Mouse (Mus musculus) brain, embryonic 14.5 days (tissue): ENCODE results near the gene Ube4b. TPM values are rescaled to one million over a fixed set of nuclear protein-coding genes. Genes with fewer than 3 reads are reported as not detected.

Experiments
- DNase-seq: peaks from one replicate; pipeline ENCODE4 v3.0.0-alpha.2; 2011; ENCODE audit warnings: low read depth
- CTCF ChIP-seq: fragments of 200-500 bp; IDR thresholded peaks from 2 replicates; pipeline ENCODE4 v1.5.1; 2012; ENCODE audit warnings: inconsistent platforms, mild to moderate bottlenecking, moderate library complexity, borderline replicate concordance; ENCODE audit not compliant: insufficient read depth, insufficient read length; ENCODE audit errors: extremely low read depth
- POLR2A ChIP-seq: fragments of 200-500 bp; IDR thresholded peaks from 2 replicates; pipeline ENCODE4 v1.6.1; 2012; ENCODE audit warnings: mild to moderate bottlenecking, inconsistent platforms, borderline replicate concordance; ENCODE audit not compliant: poor library complexity, insufficient read depth, insufficient read length, severe bottlenecking; ENCODE audit errors: extremely low read depth
- polyA plus RNA-seq: library from polyadenylated mRNA; depleted of rRNA; stranded (reverse); fragments of >200 nt; gene quantifications from 2 replicates; pipeline ENCODE4 v1.2.3, GENCODE M21; 2012

Gene Ube4b
- polyA plus RNA-seq, 1 experiment = 131 TPM

GRCm38 (mm10) chr4:149401591-149401982, 25.0 kb downstream of the Ube4b start:
- no peak for DNase-seq
- TF ChIP-seq POLR2A (no peak), CTCF (no peak)

- TF ChIP-seq POLR2A (no peak), CTCF (no peak)
- no peak for DNase-seq
These were observed 25.5 kb downstream of the Ube4b start for GRCm38 (mm10) chr4:149400878-149401590.

- TF ChIP-seq POLR2A (no peak), CTCF (no peak)
- no peak for DNase-seq
These were observed 27.1 kb downstream of the Ube4b start for GRCm38 (mm10) chr4:149399331-149399910.

GRCm38 (mm10) chr4:149398181-149398735, 28.3 kb downstream of the Ube4b start:
- DNase-seq = no peak
- no peak for TF ChIP-seq CTCF
- no peak for TF ChIP-seq POLR2A

- no peak for TF ChIP-seq POLR2A
- no peak for TF ChIP-seq CTCF
- peak; percentile 21 for DNase-seq
These were observed 29.9 kb downstream of the Ube4b start for GRCm38 (mm10) chr4:149396433-149397306.

- TF ChIP-seq POLR2A (no peak), CTCF (no peak)
- no peak for DNase-seq
These were observed 31.0 kb downstream of the Ube4b start for GRCm38 (mm10) chr4:149395581-149395980.

GRCm38 (mm10) chr4:149394292-149394691, 32.3 kb downstream of the Ube4b start:
- TF ChIP-seq CTCF (no peak), POLR2A (no peak)
- no peak for DNase-seq

GRCm38 (mm10) chr4:149393311-149393995, 33.1 kb downstream of the Ube4b start:
- no peak for DNase-seq
- no peak for TF ChIP-seq POLR2A
- no peak for TF ChIP-seq CTCF

GRCm38 (mm10) chr4:149392359-149392758, 34.2 kb downstream of the Ube4b start:
- peak; percentile 66 for DNase-seq
- TF ChIP-seq CTCF (no peak), POLR2A (no peak)

- TF ChIP-seq CTCF (no peak), POLR2A (no peak)
- DNase-seq = no peak
These were observed 45.5 kb downstream of the Ube4b start for GRCm38 (mm10) chr4:149381001-149381400.

GRCm38 (mm10) chr4:149379881-149380280, 46.7 kb downstream of the Ube4b start:
- no peak for DNase-seq
- TF ChIP-seq POLR2A = no peak
- no peak for TF ChIP-seq CTCF

GRCm38 (mm10) chr4:149378819-149379218, 47.7 kb downstream of the Ube4b start:
- TF ChIP-seq CTCF (no peak), POLR2A (no peak)
- peak; percentile 30 for DNase-seq
